Mouse (Mus musculus): ENCODE data around the gene Spg11.

DNA sequence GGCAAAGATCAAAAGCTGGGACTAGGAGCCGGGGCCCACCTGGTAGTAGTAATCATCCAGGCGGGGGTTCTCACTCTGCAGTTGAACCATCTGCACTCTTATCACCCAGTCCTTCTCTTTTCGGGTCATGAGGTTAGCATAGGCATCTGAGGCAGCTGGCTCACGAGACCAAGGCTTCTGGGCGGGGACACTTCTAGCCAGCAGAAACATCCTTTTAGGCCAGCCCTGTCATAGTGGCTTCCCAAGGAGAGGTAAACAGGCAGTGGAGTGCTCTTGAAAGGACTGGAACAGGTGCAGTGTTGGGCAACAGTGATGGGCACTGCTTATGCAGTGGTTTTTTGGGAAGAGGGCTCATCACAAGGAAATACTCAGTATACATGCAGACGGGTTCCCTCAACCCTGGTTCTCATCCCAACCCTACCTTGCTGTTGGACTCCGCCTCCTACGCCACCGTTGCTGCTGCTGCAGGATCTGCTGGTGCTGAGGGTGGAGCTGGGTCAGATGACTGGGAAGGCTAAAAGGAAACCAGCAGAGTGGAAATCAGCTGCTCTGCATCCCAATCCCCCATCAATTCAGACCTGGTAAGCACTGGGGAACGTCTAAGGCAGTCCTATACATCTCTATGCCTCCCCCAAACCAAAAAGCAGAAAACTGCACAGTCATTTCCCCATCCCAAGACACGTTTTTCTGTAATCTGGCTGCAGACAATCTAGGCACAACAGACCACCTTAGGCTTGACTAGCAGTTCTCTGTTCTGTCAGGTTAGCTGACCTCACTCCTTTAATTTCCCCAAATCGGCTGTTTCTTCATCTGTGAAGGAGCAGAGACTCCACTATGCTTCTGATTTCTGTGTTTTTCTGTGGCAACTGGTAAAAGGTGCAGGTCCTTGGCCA, 7.7 kb upstream of the Spg11 start:
- TF ChIP-seq CTCF (IDR thresholded peaks at IDR 0.05; ENCODE audit: extremely low read depth, insufficient read depth, low read length) (no peak), POLR2A (IDR thresholded peaks at IDR 0.05; ENCODE audit: extremely low read depth, insufficient read depth, low read length) (no peak)

Data from cortical plate, adult 2 months (tissue).